In the genomic region with DNA sequence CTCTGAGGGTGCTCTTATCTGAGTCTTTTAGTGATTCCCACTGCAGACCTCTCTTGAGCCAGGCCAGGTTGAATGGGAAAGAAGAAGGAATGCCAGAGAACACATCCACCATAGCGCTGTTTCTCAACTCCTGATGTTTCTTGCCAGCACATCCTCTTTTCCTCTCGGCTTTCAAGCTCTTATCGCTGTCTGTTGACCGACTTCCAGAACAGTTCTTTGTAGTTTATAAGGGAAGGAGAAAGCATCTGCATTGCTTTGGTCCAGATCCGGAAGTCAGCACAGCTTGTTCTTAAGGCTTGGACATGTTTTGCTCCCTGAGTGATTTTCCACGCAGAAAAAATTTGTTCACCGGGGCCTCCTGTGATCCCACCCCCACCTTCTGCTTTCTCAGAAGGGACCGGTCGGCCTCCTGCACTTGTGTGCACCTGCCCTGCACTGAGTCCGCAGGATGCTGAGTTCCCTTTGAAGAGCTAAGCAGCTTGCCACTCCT, we compare ENCODE assay signal across 14 mouse cellular contexts.
A peak's percentile ranks its signal among the peaks of the same experiment; 100 is the strongest.
DNase-seq lines count a peak whose midpoint lies in the region; ATAC-seq and TF ChIP-seq lines count a peak whose summit lies in the region.
"Had no signal": no experiment of that assay in that cellular context is flagged by ENCODE, and none has a peak within 500 bp of the region (broad histone marks: within the 10 kb centered on the region; RNA-seq: fewer than 3 reads in every experiment).

No protein-coding gene starts in this region.

- H3K9ac ChIP-seq in forebrain, postnatal 0 days = no peak overlapping the region
- H3K9ac ChIP-seq in forebrain, embryonic 11.5 days (ENCODE audit: low read length) = no peak overlapping the region
- H3K9ac ChIP-seq in intestine, embryonic 15.5 days = no peak overlapping the region
- no peak overlapping the region for H3K9ac ChIP-seq in intestine, embryonic 16.5 days (ENCODE audit: low read depth, low read length)
- no peak overlapping the region for H3K9ac ChIP-seq in limb, embryonic 14.5 days (ENCODE audit: low read depth, low read length, severe bottlenecking)
- H3K9ac ChIP-seq: midbrain, embryonic 15.5 days; neural tube, embryonic 12.5 days had no signal

- no peak for TF ChIP-seq CTCF in forebrain, postnatal 0 days (IDR thresholded peaks at IDR 0.05; ENCODE audit: low read depth)

- WGBS in forebrain, postnatal 0 days = 29% methylated on average over 10 of the region's 10 CpGs
- WGBS in forebrain, embryonic 11.5 days = 23% methylated on average over 10 of the region's 10 CpGs
- WGBS in intestine, embryonic 15.5 days = 33% methylated on average over 10 of the region's 10 CpGs
- WGBS in intestine, embryonic 16.5 days = 35% methylated on average over 10 of the region's 10 CpGs
- 31% methylated on average over 10 of the region's 10 CpGs for WGBS in limb, embryonic 14.5 days

- H3K4me2 ChIP-seq in forebrain, postnatal 0 days (ENCODE audit: low read depth) = no peak overlapping the region
- no peak overlapping the region for H3K4me2 ChIP-seq in forebrain, embryonic 11.5 days (ENCODE audit: low read depth, low read length, severe bottlenecking)
- H3K4me2 ChIP-seq in intestine, embryonic 15.5 days (replicated peaks) = peak overlapping the region; percentile 20
- no peak overlapping the region for H3K4me2 ChIP-seq in intestine, embryonic 16.5 days (ENCODE audit: low read depth, low read length)
- no peak overlapping the region for H3K4me2 ChIP-seq in limb, embryonic 14.5 days (replicated peaks; ENCODE audit: low read depth, low read length, severe bottlenecking)
- H3K4me2 ChIP-seq: midbrain, embryonic 15.5 days; neural tube, embryonic 12.5 days had no signal

- H3K36me3 ChIP-seq in forebrain, postnatal 0 days (ENCODE audit: insufficient read depth) = no peaks in the 10 kb centered on the region
- H3K36me3 ChIP-seq in forebrain, embryonic 11.5 days (ENCODE audit: control insufficient read depth, insufficient read depth, low read length) = no peaks in the 10 kb centered on the region
- no peaks in the 10 kb centered on the region for H3K36me3 ChIP-seq in intestine, embryonic 15.5 days
- H3K36me3 ChIP-seq in intestine, embryonic 16.5 days (ENCODE audit: control insufficient read depth, insufficient read depth, low read length) = no peaks in the 10 kb centered on the region
- no peaks in the 10 kb centered on the region for H3K36me3 ChIP-seq in limb, embryonic 14.5 days (ENCODE audit: control insufficient read depth, insufficient read depth, low read length)
- H3K36me3 ChIP-seq: G1E; midbrain, embryonic 15.5 days; neural tube, embryonic 12.5 days had no signal

- H3K9me3 ChIP-seq in forebrain, postnatal 0 days (ENCODE audit: low read length) = no peaks in the 10 kb centered on the region
- no peaks in the 10 kb centered on the region for H3K9me3 ChIP-seq in forebrain, embryonic 11.5 days (ENCODE audit: control insufficient read depth, low read length)
- no peaks in the 10 kb centered on the region for H3K9me3 ChIP-seq in intestine, embryonic 15.5 days
- H3K9me3 ChIP-seq in intestine, embryonic 16.5 days (ENCODE audit: control insufficient read depth, low read length) = no peaks in the 10 kb centered on the region
- no peaks in the 10 kb centered on the region for H3K9me3 ChIP-seq in limb, embryonic 14.5 days (ENCODE audit: control insufficient read depth, low read length)
- H3K9me3 ChIP-seq: G1E; midbrain, embryonic 15.5 days; neural tube, embryonic 12.5 days had no signal

- TF ChIP-seq POLR2A in limb, embryonic 14.5 days (IDR thresholded peaks at IDR 0.05; ENCODE audit: borderline replicate concordance, extremely low read depth, insufficient read depth, insufficient read length) = no peak

- H3K4me3 ChIP-seq in forebrain, postnatal 0 days (ENCODE audit: low read depth, low read length) = no peak overlapping the region
- H3K4me3 ChIP-seq in forebrain, embryonic 11.5 days (ENCODE audit: low read depth, low read length) = no peak overlapping the region
- no peak overlapping the region for H3K4me3 ChIP-seq in intestine, embryonic 15.5 days (replicated peaks)
- H3K4me3 ChIP-seq in intestine, embryonic 16.5 days (ENCODE audit: low read length) = no peak overlapping the region
- no peak overlapping the region for H3K4me3 ChIP-seq in limb, embryonic 14.5 days (replicated peaks; ENCODE audit: low read length)
- H3K4me3 ChIP-seq: midbrain, embryonic 15.5 days; neural tube, embryonic 12.5 days had no signal

- no peak for DNase-seq in forebrain, postnatal 0 days
- DNase-seq in forebrain, embryonic 11.5 days (ENCODE audit: low spot score) = no peak
- peak; percentile 22 for DNase-seq in brain, adult 2 months (ENCODE audit: low read depth, low spot score)
- peak; percentile 30 for DNase-seq in limb, embryonic 14.5 days (ENCODE audit: low spot score)
- no peak for DNase-seq in retina, embryonic 14.5 days (ENCODE audit: low spot score)
- DNase-seq in layer of hippocampus, adult 9-11 months = no peak
- DNase-seq: cerebellum, adult 11-12 months had no signal

- no peaks in the 10 kb centered on the region for H3K27me3 ChIP-seq in forebrain, postnatal 0 days (ENCODE audit: insufficient read depth, low read length)
- H3K27me3 ChIP-seq in forebrain, embryonic 11.5 days (ENCODE audit: control insufficient read depth, insufficient read depth, low read length) = peaks cover 2% of the 10 kb centered on the region; the same call in 1 of the 2 replicates
- no peaks in the 10 kb centered on the region for H3K27me3 ChIP-seq in intestine, embryonic 15.5 days (replicated peaks)
- no peaks in the 10 kb centered on the region for H3K27me3 ChIP-seq in intestine, embryonic 16.5 days (replicated peaks; ENCODE audit: control insufficient read depth, insufficient read depth, low read length)
- H3K27me3 ChIP-seq in limb, embryonic 14.5 days (ENCODE audit: control insufficient read depth, insufficient read depth, low read length) = no peaks in the 10 kb centered on the region
- H3K27me3 ChIP-seq: neural tube, embryonic 12.5 days had no signal

- 0 out of 2 replicates have a peak, but pooled peaks have one; percentile 16 for ATAC-seq in forebrain, postnatal 0 days
- ATAC-seq in forebrain, embryonic 11.5 days (replicated peaks; ENCODE audit: low FRiP score) = no peak
- no peak for ATAC-seq in intestine, embryonic 15.5 days
- ATAC-seq in intestine, embryonic 16.5 days = no peak
- no peak for ATAC-seq in limb, embryonic 14.5 days (ENCODE audit: low FRiP score, low read depth)
- ATAC-seq: midbrain, embryonic 15.5 days had no signal

- no peaks in the 10 kb centered on the region for H3K4me1 ChIP-seq in forebrain, postnatal 0 days (ENCODE audit: insufficient read depth)
- peaks cover 7% of the 10 kb centered on the region; the same call in 1 of the 2 replicates for H3K4me1 ChIP-seq in forebrain, embryonic 11.5 days (replicated peaks; ENCODE audit: control insufficient read depth, insufficient read depth, low read length)
- peaks cover 17% of the 10 kb centered on the region for H3K4me1 ChIP-seq in intestine, embryonic 15.5 days (replicated peaks)
- H3K4me1 ChIP-seq in intestine, embryonic 16.5 days (ENCODE audit: control insufficient read depth, insufficient read depth, low read length) = peaks cover 25% of the 10 kb centered on the region
- H3K4me1 ChIP-seq in limb, embryonic 14.5 days (ENCODE audit: control insufficient read depth, insufficient read depth, low read length) = peaks cover 29% of the 10 kb centered on the region

- peak overlapping the region; percentile 30 for H3K27ac ChIP-seq in forebrain, postnatal 0 days (ENCODE audit: low read depth, low read length)
- H3K27ac ChIP-seq in forebrain, embryonic 11.5 days (ENCODE audit: low read depth, low read length) = no peak overlapping the region
- H3K27ac ChIP-seq in intestine, embryonic 15.5 days = peak overlapping the region; percentile 69
- no peak overlapping the region for H3K27ac ChIP-seq in intestine, embryonic 16.5 days (ENCODE audit: low read length)
- H3K27ac ChIP-seq in limb, embryonic 14.5 days (replicated peaks; ENCODE audit: low read depth, low read length) = peak overlapping the region; percentile 15; the same call in 1 of the 2 replicates
- H3K27ac ChIP-seq: kidney, postnatal 0 days; macrophage; midbrain, embryonic 15.5 days; neural tube, embryonic 12.5 days had no signal

Comparison
In these comparisons a context has a peak if more than half of its experiments do, and no peak if none do; other contexts are left out.
1. H3K27ac ChIP-seq: peak in forebrain, postnatal 0 days (single experiment), intestine, embryonic 15.5 days (single experiment) and limb, embryonic 14.5 days (single experiment); none in forebrain, embryonic 11.5 days (single experiment) and intestine, embryonic 16.5 days (single experiment).
2. DNase-seq: peak in brain, adult 2 months (single experiment) and limb, embryonic 14.5 days (single experiment); none in forebrain, postnatal 0 days (single experiment), forebrain, embryonic 11.5 days (single experiment), retina, embryonic 14.5 days (single experiment) and layer of hippocampus, adult 9-11 months (single experiment).